Mouse (Mus musculus) limb, embryonic 14.5 days (tissue): ENCODE measurements around the gene Jmjd8. TPM values are rescaled to one million over a fixed set of nuclear protein-coding genes. Genes with fewer than 3 reads are reported as not detected.

ENCODE experiments used
- ATAC-seq: fragments of 200-750 bp; cut with Nextera tagmentation; 2 replicates; pipeline ENCODE4 v1.8.0; 2017; ENCODE audit warnings: low read depth, moderate number of reproducible peaks, moderate TSS enrichment; ENCODE audit not compliant: low FRiP score
- DNase-seq: peaks from one replicate; pipeline ENCODE4 v3.0.0-alpha.2; 2015; ENCODE audit warnings: low spot score
- H3K27ac ChIP-seq: fragments of 300-500 bp; sonication (generic); replicated peaks from 2 replicates; pipeline ENCODE4 v1.5.1; 2014; ENCODE audit warnings: low read depth, mild to moderate bottlenecking, low read length, moderate library complexity, mixed read lengths
- H3K27me3 ChIP-seq: fragments of 300-500 bp; sonication (generic); 2 replicates; pipeline ENCODE4 v1.6.1; 2014; ENCODE audit warnings: low read length, mixed read lengths; ENCODE audit not compliant: control insufficient read depth, insufficient read depth
- H3K36me3 ChIP-seq: fragments of 300-500 bp; sonication (generic); 2 replicates; pipeline ENCODE4 v1.6.1; 2014; ENCODE audit warnings: mild to moderate bottlenecking, low read length, moderate library complexity, mixed read lengths; ENCODE audit not compliant: control insufficient read depth, insufficient read depth
- H3K4me1 ChIP-seq: fragments of 300-500 bp; sonication (generic); 2 replicates; pipeline ENCODE4 v1.6.1; 2014; ENCODE audit warnings: antibody characterized with exemption, low read length, mixed read lengths; ENCODE audit not compliant: control insufficient read depth, insufficient read depth
- H3K4me2 ChIP-seq: fragments of 300-500 bp; sonication (generic); replicated peaks from 2 replicates; pipeline ENCODE4 v1.6.1; 2014; ENCODE audit warnings: low read depth, mild to moderate bottlenecking, low read length, moderate library complexity; ENCODE audit not compliant: severe bottlenecking
- H3K4me3 ChIP-seq: fragments of 300-500 bp; sonication (generic); replicated peaks from 2 replicates; pipeline ENCODE4 v1.5.1; 2014; ENCODE audit warnings: low read length
- H3K9ac ChIP-seq: fragments of 300-500 bp; sonication (generic); 2 replicates; pipeline ENCODE4 v1.6.1; 2014; ENCODE audit warnings: mild to moderate bottlenecking, low read depth, low read length, moderate library complexity; ENCODE audit not compliant: severe bottlenecking
- H3K9me3 ChIP-seq: fragments of 300-500 bp; sonication (generic); 2 replicates; pipeline ENCODE4 v1.6.1; 2016; ENCODE audit warnings: low read length; ENCODE audit not compliant: control insufficient read depth
- POLR2A ChIP-seq: fragments of 200-500 bp; IDR thresholded peaks from 2 replicates; pipeline ENCODE4 v1.8.0; 2012; ENCODE audit warnings: inconsistent platforms, mild to moderate bottlenecking, moderate library complexity, borderline replicate concordance; ENCODE audit not compliant: insufficient read depth, insufficient read length; ENCODE audit errors: extremely low read depth
- WGBS: fragments of 180-500 bp; shearing (Covaris S2); extraction: QIAGEN DNeasy Blood & Tissue Kit; methylation state at CpG from one replicate; pipeline ENCODE4 v1.1.7; 2014; 5-methylcytosine and 5-hydroxymethylcytosine counted together
- polyA plus RNA-seq, 2 experiments: library from polyadenylated mRNA; depleted of rRNA in 1 of 2; stranded (reverse) in 1 of 2; unstranded in 1 of 2; fragments of >200 nt; fragmentation: Nextera tagmentation in 1 of 2; extraction: Ambion mirVana in 1 of 2; gene quantifications; 2 replicates each; pipeline versions ENCODE4 v1.2.1 to v1.2.3; 2012 to 2014

Gene Jmjd8
- polyA plus RNA-seq, 2 experiments = 41.5 to 64.4 TPM

- Histone ChIP-seq H3K36me3 (peaks cover 47% of the 10 kb centered on the region), H3K27ac (peak within 1 kb of the TSS; percentile 59), H3K4me2 (peak within 1 kb of the TSS; percentile 70), H3K9me3 (no peaks in the 10 kb centered on the region), H3K27me3 (no peaks in the 10 kb centered on the region), H3K9ac (peak within 1 kb of the TSS; percentile 52), H3K4me1 (peaks cover 17% of the 10 kb centered on the region), H3K4me3 (peak within 1 kb of the TSS; percentile 53)
- WGBS = 87% methylated on average over 3 of the region's 3 CpGs
- TF ChIP-seq POLR2A = no peak
- no peak for ATAC-seq
- no peak for DNase-seq
Observed at GRCm38 (mm10) chr17:25786280-25786679, 42.4 kb upstream of the Jmjd8 start, which contains the start of gene Ccdc78. Ccdc78 (plus strand) TSS chr17:25786580.

- no peak for DNase-seq
- Histone ChIP-seq H3K9ac (no peak overlapping the region), H3K27ac (no peak overlapping the region), H3K4me3 (no peak overlapping the region), H3K4me1 (peaks cover 20% of the 10 kb centered on the region), H3K36me3 (peaks cover 40% of the 10 kb centered on the region), H3K9me3 (no peaks in the 10 kb centered on the region), H3K27me3 (no peaks in the 10 kb centered on the region), H3K4me2 (no peak overlapping the region)
- no peak for TF ChIP-seq POLR2A
- ATAC-seq = no peak
- WGBS = 94% methylated on average over 9 of the region's 9 CpGs
Observed at GRCm38 (mm10) chr17:25786781-25787504, 41.7 kb upstream of the Jmjd8 start.

GRCm38 (mm10) chr17:25791320-25791842 lies 37.3 kb upstream of the Jmjd8 start:
- Histone ChIP-seq H3K27ac (0 out of 2 replicates have a peak overlapping the region, but pooled peaks have one; percentile 84), H3K36me3 (peaks cover 17% of the 10 kb centered on the region), H3K9ac (peak overlapping the region; percentile 60), H3K27me3 (no peaks in the 10 kb centered on the region), H3K9me3 (no peaks in the 10 kb centered on the region), H3K4me1 (peaks cover 23% of the 10 kb centered on the region), H3K4me2 (peak overlapping the region; percentile 97), H3K4me3 (peak overlapping the region; percentile 59)
- DNase-seq (no peak), ATAC-seq (no peak; the same call in 1 of the 2 replicates)
- WGBS = 21% methylated on average over 19 of the region's 19 CpGs
- no peak for TF ChIP-seq POLR2A

- H3K9me3 ChIP-seq = no peaks in the 10 kb centered on the region
- H3K4me1 ChIP-seq = peaks cover 23% of the 10 kb centered on the region
- peak overlapping the region; percentile 97 for H3K4me2 ChIP-seq
- H3K27ac ChIP-seq = peak overlapping the region; percentile 84
- ATAC-seq = peak; percentile 73
- peak overlapping the region; percentile 59 for H3K4me3 ChIP-seq
- WGBS = 2% methylated on average over 39 of the region's 45 CpGs
- DNase-seq = peak; percentile 70
- no peaks in the 10 kb centered on the region for H3K27me3 ChIP-seq
- H3K9ac ChIP-seq = peak overlapping the region; percentile 60
- peaks cover 15% of the 10 kb centered on the region for H3K36me3 ChIP-seq
- TF ChIP-seq POLR2A = peak; percentile 60; the same call in 1 of the 2 replicates
Observed at GRCm38 (mm10) chr17:25791843-25792527, 36.7 kb upstream of the Jmjd8 start.

GRCm38 (mm10) chr17:25792615-25793014 lies 36.1 kb upstream of the Jmjd8 start, which contains the start of gene Fam173a:
Fam173a (minus strand) TSS chr17:25792901.
- H3K36me3 ChIP-seq = peaks cover 14% of the 10 kb centered on the region
- peak within 1 kb of the TSS; percentile 97 for H3K4me2 ChIP-seq
- ATAC-seq = peak; percentile 54
- no peaks in the 10 kb centered on the region for H3K9me3 ChIP-seq
- peaks cover 27% of the 10 kb centered on the region for H3K4me1 ChIP-seq
- TF ChIP-seq POLR2A = no peak
- H3K27ac ChIP-seq = peak within 1 kb of the TSS; percentile 84
- H3K9ac ChIP-seq = peak within 1 kb of the TSS; percentile 60
- peak; percentile 86 for DNase-seq
- H3K4me3 ChIP-seq = peak within 1 kb of the TSS; percentile 59
- H3K27me3 ChIP-seq = no peaks in the 10 kb centered on the region
- 1% methylated on average over 14 of the region's 14 CpGs for WGBS
